Mouse (Mus musculus) lung, adult 2 months (tissue): ENCODE measurements around the gene Phf19.

Experiments
- CTCF ChIP-seq: fragments of 200-500 bp; IDR thresholded peaks from 2 replicates; pipeline ENCODE4 v1.5.1; 2011; ENCODE audit warnings: mild to moderate bottlenecking, low read length, control low read depth; ENCODE audit not compliant: insufficient read depth
- POLR2A ChIP-seq: fragments of 200-500 bp; IDR thresholded peaks from 2 replicates; pipeline ENCODE4 v1.6.1; 2011; ENCODE audit warnings: low read depth, mild to moderate bottlenecking, control low read depth, low read length, borderline replicate concordance; ENCODE audit errors: extremely low read depth

GRCm38 (mm10) chr2:34958582-34958981, 44.8 kb upstream of the Phf19 start:
- TF ChIP-seq CTCF: no peak
- no peak for TF ChIP-seq POLR2A
